Mouse (Mus musculus) lung, postnatal 14 days (tissue): Measurements from ENCODE around the gene Ifna14.
"Not testable (repeated sequence)": the region's sequence is repeated elsewhere in the genome, so short reads cannot be mapped to it uniquely, and the experiment has no call there.

Experiments used
- DNase-seq: peaks from one replicate; pipeline ENCODE4 v3.0.0; 2021

Ifna14 gene

GRCm38 (mm10) chr4:88571698-88572097 lies at the start of gene Ifna14:
Gene Ifna14, minus strand, starts transcription at chr4:88571798.
- no peak for DNase-seq

GRCm38 (mm10) chr4:88603276-88603675 lies 31.7 kb upstream of the Ifna14 start, which contains the start of gene Ifna12:
Gene Ifna12, minus strand, starts transcription at chr4:88603376.
- DNase-seq: no peak

- DNase-seq: no peak
Measured at GRCm38 (mm10) chr4:88592285-88592684, 20.7 kb upstream of the Ifna14 start, which contains the start of gene Ifna9. Gene Ifna9, minus strand, starts transcription at chr4:88592385.

- no peak for DNase-seq
Measured at GRCm38 (mm10) chr4:88561791-88562190, 9.8 kb downstream of the Ifna14 start.

DNA sequence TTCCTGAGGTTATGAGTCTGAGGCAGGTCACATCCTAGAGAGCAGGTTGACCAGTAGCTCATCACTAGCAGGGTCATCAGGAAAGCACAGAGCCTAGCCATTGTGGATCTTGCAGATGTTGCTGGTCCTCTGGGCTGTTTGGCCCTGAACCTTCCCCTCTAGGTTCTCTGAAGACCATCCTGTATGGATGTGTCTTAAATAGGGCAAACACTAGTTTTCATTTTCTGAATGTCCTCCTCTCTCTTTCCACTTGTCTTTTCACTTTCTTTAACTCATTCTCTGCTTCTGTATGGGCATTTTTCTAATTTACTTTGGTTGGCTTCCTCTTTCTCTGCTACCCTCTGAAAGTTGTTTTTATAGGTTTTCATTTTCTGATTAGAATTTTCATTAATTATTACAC lies 13.5 kb downstream of the Ifna14 start, which contains the start of gene Ifna15:
Ifna15 (minus strand) TSS at position 101 of the 400 bp plus-strand sequence.
- not testable (repeated sequence) for DNase-seq

DNA sequence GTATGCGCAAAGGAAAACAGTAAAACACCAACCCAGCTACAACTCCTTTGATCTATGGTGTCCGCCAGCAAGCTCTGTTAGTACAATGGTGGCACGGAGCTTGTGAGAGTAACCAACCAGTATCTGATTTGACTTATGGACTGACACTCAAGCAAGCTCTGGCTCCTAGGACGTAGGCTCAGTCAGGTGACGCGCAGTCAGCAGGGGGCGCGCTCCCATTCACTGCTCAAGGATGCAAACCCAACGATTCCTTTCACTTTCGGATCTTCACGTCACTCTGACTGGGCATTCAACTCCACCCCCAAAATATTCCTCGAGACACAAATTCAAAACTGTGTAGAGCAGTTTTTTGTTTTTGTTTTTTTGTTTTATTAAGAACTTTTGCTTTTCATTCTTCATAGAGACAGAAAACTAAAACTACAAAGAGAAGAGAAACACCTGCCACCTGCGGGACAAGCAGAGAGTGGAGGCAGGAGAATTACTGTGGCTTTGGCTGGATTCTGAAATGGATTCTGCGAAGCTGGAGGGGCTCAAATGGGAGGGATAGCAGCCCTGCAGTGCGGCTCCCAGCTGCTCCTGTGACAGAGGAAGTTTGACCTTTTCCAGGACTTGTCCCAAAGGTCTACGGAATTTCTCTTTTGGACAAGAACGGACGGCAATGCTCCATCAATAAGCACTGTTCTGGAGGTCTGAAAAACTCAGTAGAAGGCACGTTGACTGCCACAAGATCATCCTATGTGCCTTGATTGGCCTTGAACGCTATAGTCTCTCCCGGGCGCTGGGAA lies 21.2 kb downstream of the Ifna14 start:
- peak; percentile 82 for DNase-seq

- DNase-seq: no peak
Measured at GRCm38 (mm10) chr4:88547986-88548385, 23.6 kb downstream of the Ifna14 start.

GRCm38 (mm10) chr4:88543649-88544234 lies 27.9 kb downstream of the Ifna14 start:
- peak; percentile 6 for DNase-seq

- DNase-seq: peak; percentile 42
Measured at GRCm38 (mm10) chr4:88537328-88537727, 34.3 kb downstream of the Ifna14 start.

DNA sequence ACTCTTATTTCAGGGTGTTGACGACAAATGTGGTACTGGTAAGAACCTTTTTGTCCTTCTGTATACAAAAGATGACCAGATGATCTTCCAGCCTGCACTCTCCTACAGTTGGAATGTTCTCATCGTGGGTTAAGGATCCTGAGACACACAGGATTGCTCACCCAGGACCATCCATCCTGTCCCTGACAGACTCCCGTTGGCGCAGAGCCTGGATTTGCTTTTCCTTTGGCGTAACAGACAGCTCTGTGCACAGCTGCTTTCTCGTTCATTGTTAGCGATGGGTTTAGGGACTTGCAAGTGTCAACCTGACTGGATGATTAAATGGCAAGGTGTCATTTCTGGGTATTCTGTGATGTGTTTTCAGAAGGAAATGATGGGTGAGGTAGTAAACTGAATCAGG lies 35.0 kb downstream of the Ifna14 start:
- peak; percentile 62 for DNase-seq

DNA sequence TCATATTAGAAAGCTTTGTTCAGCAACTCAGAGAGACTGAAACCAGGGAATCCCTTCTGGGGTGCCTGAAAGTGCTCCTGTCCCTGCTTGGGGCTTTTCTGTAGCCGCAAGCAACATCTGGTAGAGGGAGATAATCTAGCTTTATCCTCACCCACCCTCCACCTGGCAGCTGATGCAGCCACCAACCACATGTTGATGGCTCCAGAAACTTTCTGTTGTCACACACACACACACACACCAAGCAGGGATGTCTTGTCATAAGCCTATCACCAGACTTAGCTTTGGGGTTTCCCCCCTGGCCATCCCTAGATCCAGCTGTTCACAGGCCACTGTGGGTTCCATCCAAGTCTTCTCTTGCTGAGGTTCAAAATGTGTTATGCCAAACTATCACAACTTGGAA lies 35.9 kb downstream of the Ifna14 start:
- DNase-seq: no peak

- DNase-seq: no peak
Measured at GRCm38 (mm10) chr4:88534903-88535302, 36.7 kb downstream of the Ifna14 start.

DNA sequence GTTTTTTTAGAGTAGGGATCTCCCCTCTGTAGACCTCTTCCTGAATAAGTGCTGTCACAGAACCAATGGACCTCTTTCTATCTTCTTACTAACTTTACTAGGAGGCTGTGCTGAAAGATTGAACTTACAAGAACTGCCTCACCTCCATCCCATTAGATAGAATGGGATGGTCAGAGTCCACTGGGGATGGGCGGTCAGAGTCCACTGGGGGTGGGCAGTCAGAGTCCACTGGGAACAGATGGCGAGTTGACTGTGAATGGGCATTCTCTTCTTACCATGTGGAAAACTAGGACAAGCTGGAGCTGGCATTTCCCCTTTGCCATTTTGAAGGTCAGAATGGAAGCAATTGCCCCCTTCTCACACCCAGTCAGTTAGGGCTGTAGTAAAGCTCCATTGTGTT lies 38.1 kb downstream of the Ifna14 start:
- DNase-seq: no peak

DNA sequence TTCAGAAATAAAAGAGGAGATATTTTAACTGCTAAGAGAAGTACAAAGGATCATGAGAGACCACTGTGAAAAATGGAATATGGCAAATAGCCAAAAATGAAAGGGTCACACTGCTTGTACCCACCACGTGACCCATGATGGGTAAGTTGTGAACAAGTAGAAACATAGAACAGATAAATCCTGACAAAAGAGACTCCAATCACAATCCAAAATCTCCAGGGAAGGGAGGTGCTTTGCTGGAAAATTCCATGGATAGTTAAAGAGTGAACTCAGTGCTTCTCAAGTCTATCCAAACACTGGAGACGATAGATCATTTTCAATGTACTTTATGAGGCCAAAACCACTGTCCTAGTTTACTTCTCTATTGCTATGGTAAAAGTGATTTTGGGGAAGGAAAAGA lies 40.7 kb downstream of the Ifna14 start:
- DNase-seq: no peak

- no peak for DNase-seq
Measured at GRCm38 (mm10) chr4:88530271-88530670, 41.3 kb downstream of the Ifna14 start.

- no peak for DNase-seq
Measured at GRCm38 (mm10) chr4:88526379-88527049, 45.1 kb downstream of the Ifna14 start.

DNA sequence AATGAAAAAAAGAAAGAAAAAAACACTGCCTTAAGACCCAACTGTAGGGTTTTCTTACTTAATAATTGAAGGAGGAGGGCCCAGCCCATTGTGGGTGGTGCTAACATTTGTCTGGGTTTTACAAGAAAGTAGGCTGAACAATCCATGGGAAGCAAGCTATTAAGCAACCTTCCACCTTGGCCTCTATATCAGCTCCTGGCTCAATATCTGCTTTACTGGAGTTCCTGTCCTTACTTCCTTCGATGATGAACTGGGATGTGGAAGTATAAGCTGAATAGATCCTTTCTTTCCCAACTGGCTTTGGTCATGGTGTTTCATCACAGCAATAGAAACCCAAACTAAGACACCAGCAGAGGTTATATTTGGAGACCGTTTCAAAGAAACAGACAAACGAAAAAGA lies 46.2 kb downstream of the Ifna14 start:
- no peak for DNase-seq

DNA sequence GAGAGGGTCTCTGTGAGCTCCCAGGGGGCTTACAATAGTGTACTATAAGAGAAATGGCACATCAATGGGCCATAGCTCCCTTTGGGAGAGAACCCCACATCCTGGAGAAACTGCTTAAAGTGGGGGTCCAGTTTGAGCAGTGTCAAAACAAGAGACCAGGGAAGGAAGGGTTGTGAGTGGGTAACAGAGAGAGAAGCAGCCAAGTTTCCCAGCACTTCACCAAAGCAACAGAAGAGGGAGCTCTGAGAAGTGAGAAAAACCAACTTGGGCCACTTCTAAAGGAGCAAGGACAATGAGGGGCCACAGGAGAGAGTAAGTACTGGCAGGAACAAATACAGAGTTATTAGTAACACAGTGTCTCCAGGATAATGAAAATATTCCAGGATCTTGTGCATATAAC lies 48.4 kb downstream of the Ifna14 start:
- DNase-seq: peak; percentile 47

GRCm38 (mm10) chr4:88522674-88523073 lies 48.9 kb downstream of the Ifna14 start, which contains the start of gene Ifnb1:
Gene Ifnb1, minus strand, starts transcription at chr4:88522774.
- no peak for DNase-seq
